Mouse (Mus musculus): ENCODE results near the gene Sox6. TPM values are rescaled to one million over a fixed set of nuclear protein-coding genes. Genes with fewer than 3 reads are reported as not detected.

The Sox6 gene
- polyA plus RNA-seq, 1 experiment from 2014 or later, result 62.9 TPM

GRCm38 (mm10) chr7:115471521-115471920 lies 567.1 kb downstream of the Sox6 start:
- 74% methylated on average over 3 of the region's 3 CpGs for whole genome bisulfite sequencing (ENCODE audit: insufficient replicate concordance)
- H3K27ac ChIP-seq, result no peak overlapping the region
- no peaks in the 10 kb centered on the region for H3K27me3 ChIP-seq
- H3K4me2 ChIP-seq, result no peak overlapping the region
- no peak overlapping the region for H3K4me3 ChIP-seq (replicated peaks)
- no peaks in the 10 kb centered on the region for H3K4me1 ChIP-seq (replicated peaks)
- DNase-seq (no peak), ATAC-seq (ENCODE audit: low read depth) (no peak)
- H3K9ac ChIP-seq, result no peak overlapping the region
- H3K36me3 ChIP-seq, result peaks cover 14% of the 10 kb centered on the region
- no peaks in the 10 kb centered on the region for H3K9me3 ChIP-seq (replicated peaks)

DNA sequence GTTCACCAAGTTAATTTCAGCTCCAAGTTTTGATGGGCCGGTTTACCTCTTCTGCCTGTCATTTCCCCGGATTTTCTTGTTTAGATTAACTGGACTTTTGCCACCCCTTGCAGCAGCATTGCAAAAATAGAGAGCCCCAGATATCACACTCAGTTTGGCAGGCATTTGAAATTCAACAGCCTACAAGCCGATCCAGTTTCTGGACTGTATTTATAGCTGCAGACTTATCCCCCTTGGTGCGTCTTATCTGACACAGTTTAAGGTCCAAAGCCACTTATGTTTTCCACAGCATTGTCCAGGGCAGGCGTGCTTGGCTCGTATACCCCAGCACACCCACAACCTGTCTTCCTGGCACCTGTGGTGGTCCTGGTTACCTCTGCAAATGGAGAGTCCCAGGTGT lies 571.8 kb downstream of the Sox6 start:
- DNase-seq (no peak), ATAC-seq (ENCODE audit: low read depth) (no peak)
- 0 out of 2 replicates have a peak, but pooled peaks cover 3% of the 10 kb centered on the region for H3K9me3 ChIP-seq (replicated peaks)
- H3K4me3 ChIP-seq (replicated peaks), result no peak overlapping the region
- no peak overlapping the region for H3K4me2 ChIP-seq
- H3K4me1 ChIP-seq (replicated peaks), result 0 out of 2 replicates have a peak, but pooled peaks cover 3% of the 10 kb centered on the region
- H3K36me3 ChIP-seq, result no peaks in the 10 kb centered on the region
- no peaks in the 10 kb centered on the region for H3K27me3 ChIP-seq
- no peak overlapping the region for H3K9ac ChIP-seq
- WGBS (ENCODE audit: insufficient replicate concordance), result 74% methylated on average over 6 of the region's 6 CpGs
- H3K27ac ChIP-seq, result no peak overlapping the region

DNA sequence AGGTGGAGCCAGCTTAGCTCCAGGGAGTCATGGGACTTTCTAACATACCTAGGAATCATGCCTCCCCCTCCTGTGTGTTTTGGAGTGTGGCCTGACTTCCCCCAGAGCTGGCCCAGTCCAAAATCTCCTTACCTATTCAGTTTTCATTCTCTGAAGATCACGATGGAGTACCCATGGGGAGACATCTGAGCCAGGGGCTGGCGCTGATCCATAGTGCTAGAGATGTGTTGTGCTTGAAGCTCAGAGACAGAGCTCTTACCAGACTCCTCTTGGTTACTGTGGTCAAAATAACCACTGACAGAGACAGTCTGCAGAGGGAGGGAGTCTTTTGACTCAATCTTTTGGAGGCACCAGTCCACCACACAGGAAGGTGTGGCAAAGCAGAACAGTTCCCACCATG lies 575.2 kb downstream of the Sox6 start:
- H3K9ac ChIP-seq, result no peak overlapping the region
- H3K36me3 ChIP-seq, result no peaks in the 10 kb centered on the region
- no peak overlapping the region for H3K4me2 ChIP-seq
- 0 out of 2 replicates have a peak, but pooled peaks cover 3% of the 10 kb centered on the region for H3K4me1 ChIP-seq (replicated peaks)
- WGBS (ENCODE audit: insufficient replicate concordance), result 58% methylated on average over 2 of the region's 2 CpGs
- no peak overlapping the region for H3K4me3 ChIP-seq (replicated peaks)
- H3K27me3 ChIP-seq, result no peaks in the 10 kb centered on the region
- H3K9me3 ChIP-seq (replicated peaks), result 0 out of 2 replicates have a peak, but pooled peaks cover 3% of the 10 kb centered on the region
- H3K27ac ChIP-seq, result no peak overlapping the region
- DNase-seq (no peak), ATAC-seq (ENCODE audit: low read depth) (no peak)

GRCm38 (mm10) chr7:115462276-115462675 lies 576.3 kb downstream of the Sox6 start:
- no peaks in the 10 kb centered on the region for H3K36me3 ChIP-seq
- H3K27ac ChIP-seq, result no peak overlapping the region
- H3K9me3 ChIP-seq (replicated peaks), result 0 out of 2 replicates have a peak, but pooled peaks cover 3% of the 10 kb centered on the region
- 0 out of 2 replicates have a peak, but pooled peaks cover 3% of the 10 kb centered on the region for H3K4me1 ChIP-seq (replicated peaks)
- H3K4me2 ChIP-seq, result no peak overlapping the region
- no peak for DNase-seq
- H3K27me3 ChIP-seq, result no peaks in the 10 kb centered on the region
- no peak overlapping the region for H3K9ac ChIP-seq
- H3K4me3 ChIP-seq (replicated peaks), result no peak overlapping the region
- ATAC-seq (ENCODE audit: low read depth), result peak; percentile 47; the same call in 1 of the 2 replicates
- 41% methylated on average over 4 of the region's 4 CpGs for WGBS (ENCODE audit: insufficient replicate concordance)

DNA sequence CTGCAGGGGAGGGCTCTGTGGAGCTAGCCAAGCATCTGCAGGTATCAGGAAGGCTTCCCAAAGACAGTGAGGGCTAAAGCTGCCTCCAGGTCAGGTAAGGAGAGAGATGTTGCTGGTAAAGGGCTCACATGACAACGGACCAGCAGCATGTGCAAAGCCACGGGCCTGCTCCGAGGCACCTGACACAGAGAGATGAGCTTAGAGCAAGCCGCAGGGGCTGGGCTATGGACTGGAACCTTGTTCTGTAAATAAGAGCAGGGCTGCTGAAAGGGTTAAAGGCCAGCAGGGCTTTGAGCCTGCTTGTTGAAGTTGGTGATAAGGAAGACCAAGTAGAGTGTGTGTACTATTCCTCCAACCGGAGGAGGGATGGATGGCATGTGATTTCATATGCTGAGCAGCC lies 583.6 kb downstream of the Sox6 start:
- WGBS (ENCODE audit: insufficient replicate concordance), result 59% methylated on average over 5 of the region's 5 CpGs
- H3K36me3 ChIP-seq, result no peaks in the 10 kb centered on the region
- no peak overlapping the region for H3K4me2 ChIP-seq
- H3K27me3 ChIP-seq, result no peaks in the 10 kb centered on the region
- H3K9me3 ChIP-seq (replicated peaks), result no peaks in the 10 kb centered on the region
- no peak overlapping the region for H3K9ac ChIP-seq
- no peak for DNase-seq
- peak; percentile 47; the same call in 1 of the 2 replicates for ATAC-seq (ENCODE audit: low read depth)
- no peak overlapping the region for H3K27ac ChIP-seq
- no peak overlapping the region for H3K4me3 ChIP-seq (replicated peaks)
- H3K4me1 ChIP-seq (replicated peaks), result 0 out of 2 replicates have a peak, but pooled peaks cover 3% of the 10 kb centered on the region

DNA sequence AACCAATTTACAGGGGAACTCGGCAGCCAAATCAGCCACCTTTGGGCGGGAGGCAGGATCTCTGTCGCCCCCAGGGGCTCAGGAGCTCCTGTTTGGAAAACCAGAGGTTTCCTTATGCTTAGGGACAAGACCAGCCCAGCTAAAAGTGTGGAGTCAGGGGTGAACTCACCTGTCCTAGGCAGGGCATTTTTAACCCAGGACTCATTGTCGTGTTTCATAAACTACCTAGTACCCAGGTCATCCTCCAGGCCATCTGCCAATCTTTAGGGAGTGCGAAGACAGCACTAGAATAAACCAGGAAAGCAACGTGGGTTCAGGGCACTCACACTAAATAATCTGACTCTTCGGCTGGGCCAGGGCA lies 584.9 kb downstream of the Sox6 start:
- Histone ChIP-seq H3K9ac (no peak overlapping the region; the same call in 1 of the 2 replicates), H3K4me2 (no peak overlapping the region), H3K36me3 (no peaks in the 10 kb centered on the region), H3K4me3 (replicated peaks) (no peak overlapping the region), H3K4me1 (replicated peaks) (0 out of 2 replicates have a peak, but pooled peaks cover 3% of the 10 kb centered on the region), H3K9me3 (replicated peaks) (no peaks in the 10 kb centered on the region), H3K27me3 (no peaks in the 10 kb centered on the region), H3K27ac (no peak overlapping the region)
- no peak for DNase-seq
- WGBS (ENCODE audit: insufficient replicate concordance), result 55% methylated on average over 7 of the region's 7 CpGs
- ATAC-seq (ENCODE audit: low read depth), result no peak

DNA sequence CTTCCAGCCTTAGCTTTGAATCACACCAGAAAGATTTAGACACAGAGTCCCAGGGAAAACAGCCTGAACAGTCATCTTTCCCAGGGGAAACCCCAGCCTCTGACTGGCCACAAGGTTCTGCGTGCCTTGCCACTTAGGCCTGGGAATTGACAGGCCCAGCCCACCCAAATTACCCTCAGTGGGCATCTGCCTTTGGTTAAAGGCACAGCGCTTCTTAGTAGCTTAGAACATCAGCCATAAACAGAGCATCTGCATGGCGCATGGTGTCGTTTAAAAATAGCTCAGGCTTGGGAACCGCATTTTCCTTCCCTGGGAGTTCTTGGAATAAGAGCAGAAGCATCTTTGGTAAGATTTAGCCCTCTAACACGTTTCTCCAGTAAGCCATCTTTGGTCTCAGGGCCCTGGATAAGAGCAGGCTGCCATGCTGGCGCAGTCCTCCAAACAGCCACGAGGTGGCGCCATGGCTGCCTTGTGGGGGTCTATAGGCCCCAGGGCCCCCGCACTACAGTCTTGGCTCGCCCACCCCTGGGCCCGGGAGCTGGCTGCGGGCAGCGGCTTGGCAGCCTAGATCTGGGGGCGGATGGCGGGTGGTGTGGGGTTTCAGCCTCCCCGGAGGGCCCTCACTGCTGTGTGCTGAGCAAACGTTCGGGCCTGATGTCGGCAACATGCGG lies 585.4 kb downstream of the Sox6 start:
- H3K27me3 ChIP-seq, result no peaks in the 10 kb centered on the region
- H3K4me1 ChIP-seq (replicated peaks), result 0 out of 2 replicates have a peak, but pooled peaks cover 3% of the 10 kb centered on the region
- 0 out of 2 replicates have a peak overlapping the region, but pooled peaks have one; percentile 23 for H3K4me2 ChIP-seq
- no peak overlapping the region; the same call in 1 of the 2 replicates for H3K9ac ChIP-seq
- no peak overlapping the region for H3K27ac ChIP-seq
- H3K9me3 ChIP-seq (replicated peaks), result no peaks in the 10 kb centered on the region
- H3K36me3 ChIP-seq, result no peaks in the 10 kb centered on the region
- H3K4me3 ChIP-seq (replicated peaks), result no peak overlapping the region
- DNase-seq (peak; percentile 24), ATAC-seq (ENCODE audit: low read depth) (no peak)
- WGBS (ENCODE audit: insufficient replicate concordance), result 30% methylated on average over 21 of the region's 21 CpGs

- Histone ChIP-seq H3K9ac (no peak overlapping the region), H3K9me3 (replicated peaks) (no peaks in the 10 kb centered on the region), H3K27me3 (no peaks in the 10 kb centered on the region), H3K27ac (no peak overlapping the region), H3K4me2 (no peak overlapping the region), H3K4me1 (replicated peaks) (0 out of 2 replicates have a peak, but pooled peaks cover 3% of the 10 kb centered on the region), H3K36me3 (no peaks in the 10 kb centered on the region), H3K4me3 (replicated peaks) (no peak overlapping the region)
- 51% methylated on average over 23 of the region's 23 CpGs for WGBS (ENCODE audit: insufficient replicate concordance)
- DNase-seq, result no peak
- no peak for ATAC-seq (ENCODE audit: low read depth)
These were observed 588.0 kb downstream of the Sox6 start for GRCm38 (mm10) chr7:115450431-115451195.

GRCm38 (mm10) chr7:115448403-115449025 lies 590.1 kb downstream of the Sox6 start:
- H3K4me1 ChIP-seq (replicated peaks), result 0 out of 2 replicates have a peak, but pooled peaks cover 3% of the 10 kb centered on the region
- H3K9me3 ChIP-seq (replicated peaks), result no peaks in the 10 kb centered on the region
- H3K9ac ChIP-seq, result no peak overlapping the region
- no peaks in the 10 kb centered on the region for H3K36me3 ChIP-seq
- H3K27ac ChIP-seq, result no peak overlapping the region
- DNase-seq (no peak), ATAC-seq (ENCODE audit: low read depth) (no peak)
- H3K4me3 ChIP-seq (replicated peaks), result no peak overlapping the region
- 60% methylated on average over 8 of the region's 8 CpGs for WGBS (ENCODE audit: insufficient replicate concordance)
- H3K4me2 ChIP-seq, result no peak overlapping the region
- no peaks in the 10 kb centered on the region for H3K27me3 ChIP-seq

- H3K36me3 ChIP-seq, result no peaks in the 10 kb centered on the region
- WGBS (ENCODE audit: insufficient replicate concordance), result 49% methylated on average over 3 of the region's 3 CpGs
- DNase-seq, result no peak
- no peak overlapping the region for H3K4me3 ChIP-seq (replicated peaks)
- H3K9ac ChIP-seq, result no peak overlapping the region
- no peaks in the 10 kb centered on the region for H3K9me3 ChIP-seq (replicated peaks)
- no peak overlapping the region for H3K4me2 ChIP-seq
- ATAC-seq (ENCODE audit: low read depth), result no peak
- H3K27me3 ChIP-seq, result no peaks in the 10 kb centered on the region
- H3K27ac ChIP-seq, result no peak overlapping the region
- 0 out of 2 replicates have a peak, but pooled peaks cover 3% of the 10 kb centered on the region for H3K4me1 ChIP-seq (replicated peaks)
These were observed 591.5 kb downstream of the Sox6 start for GRCm38 (mm10) chr7:115447091-115447490.

GRCm38 (mm10) chr7:115446481-115447016 lies 592.0 kb downstream of the Sox6 start:
- no peaks in the 10 kb centered on the region for H3K36me3 ChIP-seq
- H3K4me3 ChIP-seq (replicated peaks), result no peak overlapping the region
- 0 out of 2 replicates have a peak, but pooled peaks cover 3% of the 10 kb centered on the region for H3K4me1 ChIP-seq (replicated peaks)
- no peak overlapping the region for H3K27ac ChIP-seq
- WGBS (ENCODE audit: insufficient replicate concordance), result 46% methylated on average over 6 of the region's 6 CpGs
- no peak overlapping the region for H3K4me2 ChIP-seq
- H3K9ac ChIP-seq, result no peak overlapping the region
- ATAC-seq (ENCODE audit: low read depth) (no peak), DNase-seq (no peak)
- no peaks in the 10 kb centered on the region for H3K27me3 ChIP-seq
- no peaks in the 10 kb centered on the region for H3K9me3 ChIP-seq (replicated peaks)

Data from liver, embryonic 13.5 days (tissue).